Mouse (Mus musculus): ENCODE data around the gene Havcr2.
"Not testable (repeated sequence)": the region's sequence is repeated elsewhere in the genome, so short reads cannot be mapped to it uniquely, and the experiment has no call there.

Gene Havcr2

DNA sequence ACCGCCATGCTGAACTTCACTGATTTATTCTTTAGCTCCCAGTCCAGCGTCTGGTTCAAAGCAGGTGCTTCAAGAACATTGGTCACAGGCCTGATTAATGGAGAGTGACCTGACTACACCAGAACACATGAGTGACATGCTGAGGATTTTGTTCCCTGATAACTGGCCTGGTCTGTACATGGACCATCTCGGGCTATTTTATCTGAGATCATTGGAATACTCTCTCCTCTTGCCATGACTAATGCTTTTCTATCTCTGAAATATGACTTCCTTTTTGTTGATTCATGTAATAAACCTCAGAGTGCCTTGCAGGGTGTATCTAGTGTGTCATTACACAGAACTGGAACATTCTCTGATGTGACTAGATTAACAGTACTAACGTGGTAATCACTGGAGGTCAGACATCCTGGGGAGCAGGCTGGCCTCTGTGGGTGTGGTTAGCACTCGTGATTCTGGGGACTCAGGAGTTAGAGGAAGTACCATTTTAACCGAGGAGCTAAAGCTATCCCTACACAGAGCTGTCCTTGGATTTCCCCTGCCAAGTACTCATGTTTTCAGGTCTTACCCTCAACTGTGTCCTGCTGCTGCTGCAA is at the start of gene Havcr2:
Gene Havcr2 (plus strand): TSS at position 483 of the 593 bp plus-strand sequence.
- DNase-seq = no peak

DNA sequence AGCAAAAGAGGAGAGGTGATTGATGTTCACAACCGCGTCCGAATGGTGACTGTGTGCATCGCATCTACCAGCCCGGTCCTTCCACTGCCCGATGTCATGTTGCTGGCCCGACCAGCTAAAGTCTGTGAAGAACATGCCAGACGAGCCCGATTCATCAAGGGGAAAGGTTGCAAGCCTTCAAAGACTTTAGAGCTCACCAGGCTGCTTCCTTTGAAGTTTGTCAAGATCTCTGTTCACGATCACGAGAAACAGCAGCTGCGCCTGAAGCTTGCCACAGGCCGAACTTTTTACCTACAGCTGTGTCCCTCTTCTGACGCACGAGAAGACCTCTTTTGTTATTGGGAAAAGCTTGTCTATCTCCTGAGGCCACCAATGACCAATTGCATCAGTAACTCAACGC is 49.7 kb upstream of the Havcr2 start:
- no peak for DNase-seq

DNA sequence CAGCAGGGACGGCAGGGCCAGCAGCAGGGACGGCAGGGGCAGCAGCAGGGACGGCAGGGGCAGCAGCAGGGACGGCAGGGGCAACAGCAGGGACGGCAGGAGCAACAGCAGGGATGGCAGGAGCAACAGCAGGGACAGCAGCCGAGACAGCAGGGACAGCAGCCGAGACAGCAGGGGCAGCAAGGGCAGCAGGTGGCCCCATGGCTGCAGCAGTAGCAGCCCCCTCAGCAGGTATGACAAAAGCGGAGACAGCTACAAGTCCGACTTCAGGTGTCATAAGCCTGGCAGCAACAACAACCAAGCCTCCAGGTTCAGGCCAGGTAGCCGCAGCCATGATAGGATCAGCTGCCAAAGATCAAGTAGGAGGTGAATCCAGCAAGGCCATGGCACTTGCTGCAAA is 48.0 kb upstream of the Havcr2 start:
- peak; percentile 25 to 42 for DNase-seq

DNA sequence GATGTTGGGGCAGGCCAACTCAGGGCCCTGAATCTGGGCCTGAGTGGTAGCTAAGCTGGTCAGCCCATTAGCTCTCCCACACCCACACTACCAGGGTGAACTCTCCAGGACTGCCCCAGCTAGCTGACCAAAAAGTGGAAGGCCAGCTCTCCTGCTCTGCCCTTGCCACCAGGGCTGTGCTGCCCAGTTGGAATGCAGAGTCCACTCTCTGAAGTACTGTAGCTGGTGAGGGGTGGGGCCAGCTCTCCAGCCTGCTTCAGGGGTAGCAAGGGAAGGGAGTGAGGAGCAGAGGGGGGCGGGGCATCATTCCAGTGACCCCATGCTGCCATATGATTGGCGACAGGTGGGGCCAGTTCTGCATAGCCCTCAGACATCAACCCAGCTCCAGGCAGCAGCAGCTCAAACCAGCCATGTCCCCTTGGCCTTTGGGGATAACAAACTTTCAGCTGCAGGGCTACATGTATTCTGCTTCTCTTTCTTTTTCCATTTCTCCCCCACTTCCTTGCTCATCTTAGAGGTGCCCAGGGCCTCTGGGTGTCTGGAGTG is 44.6 kb upstream of the Havcr2 start:
- no peak for DNase-seq

DNA sequence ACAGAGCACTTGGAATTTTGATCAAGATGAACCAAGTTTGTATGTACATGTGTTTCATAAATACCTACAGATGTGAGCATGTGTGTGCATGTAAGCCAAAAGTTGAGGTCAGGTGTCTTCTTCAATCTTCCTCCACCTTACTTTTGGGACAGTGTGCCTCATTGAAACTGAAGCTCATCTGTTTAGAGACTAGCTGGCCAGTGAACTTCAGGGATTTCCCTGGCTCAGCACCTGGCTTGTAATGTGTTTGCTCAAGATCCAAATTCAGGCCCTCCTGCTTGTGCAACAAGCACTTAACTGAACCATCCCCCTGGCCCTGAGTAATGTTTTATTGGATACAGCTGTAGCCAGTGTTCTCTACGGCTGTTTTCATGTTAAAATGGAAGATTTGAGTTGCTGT is 36.3 kb upstream of the Havcr2 start:
- DNase-seq = no peak

DNA sequence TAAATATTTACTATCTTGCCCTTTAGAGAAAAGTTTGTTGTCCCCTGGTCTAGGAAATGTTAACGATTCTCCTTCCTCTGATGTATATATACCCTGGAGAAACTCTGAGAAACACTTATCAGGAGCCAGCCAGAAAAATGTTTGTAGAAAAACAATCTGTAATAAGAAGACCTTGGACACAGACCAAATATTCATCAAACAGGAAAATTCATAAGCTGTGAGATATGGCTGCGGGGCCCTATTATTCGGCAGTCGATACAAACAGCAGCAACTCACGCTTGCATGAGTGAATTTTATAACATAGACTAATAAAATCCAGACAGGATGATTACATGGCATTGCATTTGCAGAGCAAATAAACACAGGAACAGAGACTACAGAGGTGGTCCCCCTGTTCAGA is 35.9 kb upstream of the Havcr2 start:
- no peak for DNase-seq

DNA sequence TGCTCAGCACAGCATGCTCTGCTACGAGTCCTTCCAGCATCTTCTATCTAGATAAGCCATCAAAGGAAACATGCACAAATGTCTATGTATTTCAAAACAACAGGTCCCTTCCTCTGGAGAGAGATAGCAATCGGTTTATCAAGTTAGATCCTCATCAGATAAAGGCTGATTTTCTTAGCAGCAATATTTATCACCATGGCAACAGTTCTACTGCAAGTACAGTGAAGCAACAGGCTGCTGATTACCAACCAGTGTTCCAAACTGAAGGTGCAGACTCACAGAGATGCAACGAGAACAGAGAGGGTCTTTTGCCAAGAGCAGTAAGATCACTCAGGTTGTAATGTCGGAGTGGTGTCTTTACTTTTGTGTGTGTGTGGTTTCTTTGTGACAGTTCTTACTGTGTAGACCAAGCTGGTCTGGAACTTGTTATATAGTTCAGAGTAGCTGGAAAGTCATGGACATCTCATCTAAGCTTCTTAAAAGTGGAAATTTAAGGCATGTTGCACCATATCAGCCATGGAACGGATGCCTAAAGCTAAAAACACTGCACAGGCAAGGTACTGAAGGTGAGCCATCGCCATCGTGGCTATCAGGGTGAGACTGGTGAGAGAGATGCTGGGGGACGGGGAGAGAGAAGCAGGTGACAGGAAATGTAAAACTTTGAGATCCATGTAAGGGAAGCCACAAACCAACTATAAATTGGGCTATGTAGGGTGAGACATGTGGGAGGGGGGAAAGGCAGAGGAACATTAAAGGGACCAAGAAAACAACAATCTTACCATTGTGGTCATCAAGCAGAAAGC is 33.4 kb upstream of the Havcr2 start:
- DNase-seq = no peak

DNA sequence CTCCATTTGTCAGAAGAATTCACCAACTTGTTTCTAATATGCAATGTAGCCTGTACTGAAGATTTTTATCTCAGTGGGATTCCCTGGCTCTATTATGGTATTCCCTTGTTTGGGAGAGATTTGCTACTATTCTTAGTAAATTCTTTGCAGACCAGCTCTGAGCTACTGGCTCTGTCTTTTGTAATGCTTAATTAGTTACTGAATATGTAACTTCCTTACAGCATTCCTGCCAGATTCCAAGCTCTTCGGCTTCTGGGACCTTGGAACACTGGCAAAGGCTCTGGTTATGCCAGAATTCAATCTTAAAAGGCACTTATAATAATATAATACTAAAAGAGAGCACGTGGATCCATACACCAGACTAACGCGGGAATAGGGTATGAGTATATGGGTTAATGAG is 26.6 kb upstream of the Havcr2 start:
- not testable (repeated sequence) for DNase-seq

DNA sequence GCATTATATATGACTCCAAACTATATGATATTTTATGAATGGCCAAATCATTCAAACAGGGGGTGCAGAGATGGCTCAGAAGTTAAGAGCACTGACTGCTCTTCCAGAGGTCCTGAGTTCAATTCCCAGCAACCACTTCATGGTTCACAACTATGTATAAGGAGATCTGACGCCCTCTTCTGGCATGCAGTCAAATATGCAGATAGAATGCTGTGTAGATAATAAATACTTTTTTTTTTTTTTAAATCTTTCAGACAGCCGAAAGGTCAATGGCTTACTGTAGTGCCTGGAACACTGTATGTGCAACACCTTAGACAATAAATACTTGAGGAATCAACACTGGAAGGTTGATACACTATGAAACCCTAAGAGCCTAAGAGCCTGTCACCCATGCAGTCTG is 24.6 kb upstream of the Havcr2 start:
- no peak for DNase-seq

DNA sequence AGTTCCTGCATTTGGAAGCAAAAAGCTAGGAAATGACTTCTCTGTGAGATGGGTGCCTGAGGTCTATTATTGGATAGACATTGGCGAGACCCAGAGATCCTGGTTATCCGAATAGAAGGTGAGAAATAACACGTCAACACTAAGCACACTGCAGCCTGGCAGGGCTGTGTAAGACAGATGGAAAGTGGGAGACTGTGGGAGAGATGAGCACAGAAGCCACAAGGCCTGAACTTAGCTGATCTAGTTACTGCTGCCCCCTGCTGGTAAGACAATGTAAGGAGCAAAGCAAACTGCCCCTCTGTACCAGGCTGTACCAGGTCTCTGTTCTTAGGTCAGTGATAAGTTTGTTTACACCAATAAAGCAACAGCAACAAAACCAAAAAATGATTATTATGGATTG is 23.6 kb upstream of the Havcr2 start:
- DNase-seq = peak; percentile 92 to 96

DNA sequence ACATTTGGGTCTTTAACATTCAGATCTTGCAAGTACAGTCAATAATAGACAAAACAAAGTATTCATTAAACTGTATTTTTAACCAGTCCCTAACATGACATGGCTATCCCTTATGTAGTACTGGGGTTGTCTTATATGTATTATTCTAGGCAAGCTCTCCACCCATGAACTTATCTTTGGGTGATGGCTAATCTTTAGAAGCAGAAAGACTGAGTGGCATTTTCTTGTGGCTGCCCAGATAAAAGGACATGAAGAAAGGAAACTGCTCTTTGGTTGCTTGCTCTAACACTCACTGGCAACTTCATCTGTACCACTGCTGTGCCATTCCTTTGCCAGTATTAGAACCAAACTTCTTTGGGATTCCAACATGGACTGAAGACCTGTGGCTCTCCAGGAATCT is 19.4 kb upstream of the Havcr2 start:
- DNase-seq = no peak

DNA sequence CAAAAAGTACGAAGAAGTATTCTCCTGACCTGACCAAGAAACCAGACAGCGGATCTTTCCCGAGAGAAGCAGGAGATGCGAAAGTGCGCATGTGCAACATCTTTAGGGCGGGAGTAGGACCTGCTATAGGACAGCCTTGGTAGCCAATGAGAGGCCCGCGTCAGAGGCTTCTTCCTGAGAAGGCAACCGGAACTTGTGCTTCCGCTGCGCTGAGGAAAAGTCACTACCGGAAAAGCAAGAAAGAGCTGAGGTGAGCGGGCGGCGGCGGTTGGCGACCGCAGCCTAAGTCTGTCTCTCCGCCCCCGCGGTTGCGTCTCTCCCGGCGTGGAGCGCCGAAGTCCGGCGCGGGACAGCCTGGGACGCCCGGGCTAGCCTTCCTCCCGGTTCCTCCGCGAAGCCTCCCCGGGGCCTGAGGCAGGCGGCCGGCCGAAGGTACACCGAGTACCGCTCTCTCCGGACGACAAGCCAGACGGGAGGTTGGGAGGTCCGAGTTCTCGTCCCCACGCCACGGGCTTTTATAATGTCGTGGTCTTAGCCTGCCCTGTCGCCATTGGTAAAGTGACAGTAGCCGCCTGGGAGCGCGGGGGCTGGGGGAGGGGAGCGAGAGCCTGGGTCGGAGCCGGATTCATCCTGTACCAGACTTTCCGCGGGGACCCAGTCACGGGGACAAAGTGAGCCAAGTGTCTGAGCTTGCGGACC is 17.8 kb upstream of the Havcr2 start, which contains the start of gene Med7:
Gene Med7 (plus strand): TSS at position 166 of the 699 bp plus-strand sequence.
- peak; percentile 93 to 95 for DNase-seq

DNA sequence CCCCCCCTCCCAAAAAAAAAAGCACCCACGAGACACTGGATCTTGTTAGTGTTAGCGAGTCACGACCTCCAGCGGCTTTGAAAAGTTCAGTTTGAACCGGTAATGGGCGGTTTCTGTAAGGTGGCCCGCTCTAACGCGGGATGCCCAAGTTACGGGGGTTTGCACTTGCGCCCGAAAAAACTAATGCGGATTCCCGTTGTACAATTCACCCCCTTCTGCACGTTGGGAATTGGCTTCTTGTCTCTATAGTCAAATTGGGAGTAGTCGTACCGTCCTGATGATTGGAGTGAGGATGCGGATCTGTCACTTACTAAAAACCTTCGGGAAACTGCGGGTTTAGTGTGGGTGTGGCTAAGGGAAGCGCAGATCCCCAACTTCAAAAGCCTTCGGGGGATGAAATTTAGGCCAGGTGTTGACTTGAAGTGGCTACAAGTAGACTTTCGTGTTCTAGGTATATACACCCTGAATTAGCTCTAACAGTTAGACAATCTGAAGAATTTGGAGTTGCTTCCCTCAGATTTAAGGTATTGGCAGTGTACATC is 17.2 kb upstream of the Havcr2 start:
- no peak for DNase-seq

DNA sequence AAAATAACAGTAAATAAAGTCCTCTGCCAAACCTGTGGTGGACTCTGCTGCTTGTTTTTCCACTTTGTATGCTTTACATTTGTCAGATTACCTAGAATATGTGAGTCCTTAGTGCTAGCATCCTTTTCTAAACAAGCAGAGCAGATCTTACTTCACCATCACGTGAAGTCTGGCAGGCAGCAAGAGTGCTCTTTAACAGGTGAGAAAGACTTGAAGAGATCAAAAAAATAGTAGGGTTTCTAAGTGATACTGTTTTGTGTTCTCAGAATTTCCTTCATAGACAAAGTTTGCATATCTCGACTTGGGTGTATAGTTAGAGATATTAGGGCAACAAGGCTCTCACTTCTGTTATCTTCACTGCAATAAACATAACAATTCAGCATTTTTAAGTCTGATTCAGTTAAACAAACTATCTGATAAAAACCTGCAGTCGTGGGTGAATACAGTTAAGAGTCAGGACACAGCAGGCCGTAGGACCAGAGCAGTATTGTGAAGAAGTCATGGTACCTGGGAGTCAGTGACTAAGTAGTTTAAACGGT is 15.7 kb upstream of the Havcr2 start:
- DNase-seq = no peak

DNA sequence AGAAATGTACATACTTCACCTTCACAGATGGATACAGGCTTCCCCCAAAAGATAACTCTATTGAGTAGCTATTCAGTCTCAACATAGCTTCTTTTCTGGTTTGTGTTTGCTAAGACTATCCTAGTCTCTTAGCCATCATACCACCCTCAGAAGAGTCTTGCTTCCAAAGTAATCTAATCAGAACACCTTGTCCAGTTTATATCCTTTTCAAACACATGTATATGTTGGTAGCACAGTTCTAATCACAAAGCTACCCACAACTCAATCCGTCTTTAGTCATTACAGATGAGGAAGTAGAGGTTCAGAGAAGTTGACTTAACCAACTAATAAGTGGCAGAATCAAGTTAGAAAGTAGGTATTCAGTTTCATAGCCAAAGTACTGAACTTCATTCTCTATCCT is 13.0 kb upstream of the Havcr2 start:
- no peak for DNase-seq

DNA sequence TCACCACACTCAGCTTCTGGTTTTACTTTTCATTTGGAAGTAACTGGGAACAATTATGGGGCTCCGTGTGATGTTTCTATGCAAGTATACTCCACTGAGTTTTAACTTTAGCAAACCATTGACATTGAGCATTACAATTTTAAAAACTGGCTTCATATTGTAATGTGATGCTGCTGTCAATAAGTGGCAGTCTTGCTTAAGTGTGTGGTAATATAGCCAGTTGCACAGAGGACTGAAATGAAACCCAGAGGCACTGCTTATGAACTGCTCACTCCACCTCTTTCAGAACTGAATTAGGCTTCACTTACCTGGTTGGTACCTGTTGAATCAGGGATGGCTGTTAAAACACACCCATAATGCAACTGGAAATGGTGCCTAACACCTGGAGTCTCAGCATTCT is 11.6 kb upstream of the Havcr2 start:
- no peak for DNase-seq

DNA sequence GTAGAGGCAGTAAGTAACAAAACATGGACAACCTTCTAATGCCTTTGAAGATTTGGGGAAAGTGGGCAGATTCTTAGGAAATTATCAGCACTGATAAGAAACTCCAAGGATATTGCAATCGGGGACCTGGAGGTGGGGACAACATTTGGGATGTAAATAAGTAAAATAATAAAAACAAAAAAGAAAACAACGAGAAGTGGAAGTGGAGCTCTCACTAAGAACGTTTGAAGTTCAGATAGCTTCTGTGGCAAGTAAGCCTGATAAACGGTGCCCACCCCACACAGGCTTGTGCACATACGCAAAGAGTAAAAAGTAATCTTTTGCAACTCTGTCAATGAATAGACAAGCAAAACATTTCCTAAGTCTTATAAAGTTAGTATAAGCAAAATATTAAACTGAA is 10.8 kb upstream of the Havcr2 start:
- DNase-seq = no peak

DNA sequence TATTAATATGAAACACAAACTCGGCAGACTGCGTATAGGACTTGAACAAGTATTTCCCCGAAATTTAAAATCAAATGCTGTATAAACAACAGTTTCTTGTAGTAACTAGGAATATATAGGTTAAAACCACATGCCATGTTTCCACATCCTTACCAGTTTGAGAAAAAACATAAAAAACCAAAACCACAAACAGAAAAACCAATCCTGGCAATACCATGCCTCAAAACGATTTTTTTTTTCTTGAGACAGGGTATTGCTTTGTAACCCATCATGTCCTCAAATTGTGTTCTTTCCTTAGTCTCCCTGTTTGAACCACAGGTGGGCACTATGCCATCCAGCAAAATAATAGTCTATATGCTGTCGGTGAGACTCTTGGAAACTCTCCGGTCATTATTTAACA is 8.6 kb upstream of the Havcr2 start:
- no peak for DNase-seq

DNA sequence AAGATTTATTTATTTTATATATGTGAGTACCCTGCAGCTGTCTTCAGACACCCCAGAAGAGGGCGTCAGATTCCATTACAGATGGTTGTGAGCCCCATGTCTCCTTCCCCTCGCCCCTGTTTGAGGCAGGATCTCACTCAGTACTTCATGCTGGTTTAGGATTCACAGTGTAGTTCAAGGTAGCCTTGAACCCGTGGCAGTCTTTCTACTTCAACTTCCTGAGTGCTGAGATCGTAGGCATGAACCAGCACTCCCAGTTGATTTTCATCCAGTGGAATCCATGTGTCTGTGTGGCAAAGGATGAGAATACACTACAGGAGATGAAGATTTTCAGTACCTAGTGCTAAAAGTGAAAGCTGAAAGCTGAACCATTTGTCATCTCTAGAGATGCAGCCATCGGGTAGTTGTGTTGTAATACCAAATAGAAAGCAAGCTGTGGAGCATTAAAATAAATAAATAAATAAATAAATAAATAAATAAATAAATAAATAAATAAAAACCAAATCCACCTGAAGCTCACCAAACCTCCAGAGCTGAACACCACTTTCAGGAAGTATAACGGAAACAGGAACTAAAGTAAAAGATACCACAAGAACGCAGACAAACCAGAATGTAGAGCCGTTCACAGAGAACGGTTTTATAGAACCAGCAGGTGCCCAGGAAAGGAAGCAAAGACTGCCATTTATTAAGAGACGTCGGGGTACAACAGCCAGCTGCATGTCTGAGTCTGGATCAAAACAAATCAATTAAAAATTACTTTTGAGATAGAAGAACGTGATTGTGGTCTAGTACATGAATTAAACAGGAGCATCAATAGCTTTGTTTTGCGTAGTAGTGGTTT is 6.9 kb upstream of the Havcr2 start:
- no peak for DNase-seq

DNA sequence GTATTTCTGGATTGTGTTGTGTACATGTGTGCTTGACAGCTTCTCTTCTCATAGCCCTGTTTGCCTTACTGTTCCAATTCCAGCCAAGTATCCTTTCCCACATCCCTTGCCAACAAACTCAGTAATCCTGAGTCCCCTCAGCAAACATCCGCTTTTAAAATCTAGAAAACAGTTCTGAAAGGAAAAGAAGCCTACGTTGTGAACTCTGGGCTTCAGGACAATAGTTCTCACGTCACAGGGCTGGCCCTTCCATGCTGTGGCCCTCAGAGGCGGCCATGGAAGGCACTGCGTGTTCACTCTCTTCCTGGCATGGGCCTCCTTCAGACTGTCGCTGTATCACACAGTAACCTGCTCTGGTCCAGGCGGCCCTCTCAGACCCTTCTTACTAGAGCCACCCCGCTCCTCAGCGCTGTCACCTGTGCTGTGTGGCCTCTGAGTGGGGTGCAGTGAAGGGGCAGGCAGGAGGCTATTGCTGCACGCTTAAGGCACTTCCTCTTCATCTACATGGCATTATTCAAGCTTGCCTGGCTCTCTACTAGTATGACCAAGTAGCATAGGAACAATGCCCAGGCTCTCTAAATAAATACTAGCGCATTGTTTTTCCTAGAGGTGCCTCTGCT is 5.2 kb upstream of the Havcr2 start:
- DNase-seq = no peak

DNA sequence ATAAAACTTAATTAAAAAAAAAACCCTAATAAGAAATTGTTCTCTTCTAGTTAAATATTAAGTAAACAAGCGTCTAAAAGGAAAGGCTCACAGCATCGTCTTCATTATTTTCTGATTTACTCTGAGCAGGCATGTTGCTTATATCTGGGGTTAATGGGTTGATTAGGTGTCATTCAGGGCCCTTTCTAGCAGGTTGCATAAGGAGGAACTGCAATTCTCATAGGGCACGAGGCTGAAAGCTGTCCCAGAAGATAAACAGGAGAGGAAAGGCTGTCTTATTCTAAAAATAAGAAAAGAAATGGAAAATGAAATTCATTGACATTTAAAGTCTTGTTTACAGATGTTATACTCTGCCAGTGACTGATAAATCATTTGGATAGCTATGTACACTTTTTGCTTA is 5.2 kb downstream of the Havcr2 start:
- DNase-seq = no peak

DNA sequence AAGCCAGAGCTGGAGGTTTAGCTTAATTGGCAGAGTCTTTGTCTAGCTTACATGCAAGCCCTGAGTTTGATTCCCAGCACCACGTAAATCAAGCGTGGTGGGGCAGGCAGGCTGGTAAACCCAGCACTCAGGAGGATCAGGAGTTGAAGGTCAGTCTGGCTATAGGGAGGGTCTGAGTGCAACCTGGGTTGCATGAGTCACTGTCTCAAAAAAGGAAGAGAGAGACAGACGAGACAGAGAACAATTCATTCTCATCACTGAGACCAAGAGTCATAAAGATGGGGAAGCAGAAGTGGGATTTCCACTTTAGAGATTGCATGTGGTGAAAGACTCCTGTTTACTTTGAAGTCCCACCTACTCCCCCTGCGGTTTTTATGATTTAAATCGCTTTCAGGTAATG is 6.6 kb downstream of the Havcr2 start:
- no peak for DNase-seq

Measured in cerebellum, postnatal 14 days (tissue).